Mouse (Mus musculus) layer of hippocampus, adult 9-11 months (tissue): ENCODE results near the gene Gjd3.

Experiments used
- DNase-seq: peaks from one replicate; pipeline ENCODE4 v3.0.0; 2022

Gene Gjd3

GRCm38 (mm10) chr11:98961766-98962165 is 21.1 kb downstream of the Gjd3 start:
- no peak for DNase-seq

GRCm38 (mm10) chr11:98961051-98961592 is 21.7 kb downstream of the Gjd3 start:
- no peak for DNase-seq

GRCm38 (mm10) chr11:98960313-98960906 is 22.4 kb downstream of the Gjd3 start:
- no peak for DNase-seq

GRCm38 (mm10) chr11:98959437-98960312 is 23.1 kb downstream of the Gjd3 start:
- peak; percentile 74 for DNase-seq

GRCm38 (mm10) chr11:98956340-98956739 is 26.5 kb downstream of the Gjd3 start:
- DNase-seq, result no peak

GRCm38 (mm10) chr11:98955707-98956235 is 27.0 kb downstream of the Gjd3 start:
- no peak for DNase-seq

- DNase-seq, result no peak
These were observed 27.8 kb downstream of the Gjd3 start for GRCm38 (mm10) chr11:98954801-98955706.

- peak; percentile 67 for DNase-seq
These were observed 28.4 kb downstream of the Gjd3 start for GRCm38 (mm10) chr11:98954373-98954772.

GRCm38 (mm10) chr11:98953835-98954320 is 28.9 kb downstream of the Gjd3 start:
- DNase-seq, result no peak

GRCm38 (mm10) chr11:98953361-98953760 is 29.5 kb downstream of the Gjd3 start:
- no peak for DNase-seq

GRCm38 (mm10) chr11:98952736-98953135 is 30.1 kb downstream of the Gjd3 start:
- no peak for DNase-seq

GRCm38 (mm10) chr11:98952111-98952510 is 30.7 kb downstream of the Gjd3 start:
- no peak for DNase-seq

- peak; percentile 73 for DNase-seq
These were observed 31.6 kb downstream of the Gjd3 start for GRCm38 (mm10) chr11:98951026-98951906.

GRCm38 (mm10) chr11:98950484-98950883 is 32.3 kb downstream of the Gjd3 start:
- no peak for DNase-seq

GRCm38 (mm10) chr11:98949958-98950460 is 32.8 kb downstream of the Gjd3 start:
- no peak for DNase-seq

GRCm38 (mm10) chr11:98949242-98949957 is 33.4 kb downstream of the Gjd3 start:
- no peak for DNase-seq

- DNase-seq, result no peak
These were observed 34.7 kb downstream of the Gjd3 start for GRCm38 (mm10) chr11:98947969-98948569.

GRCm38 (mm10) chr11:98945605-98945977 is 37.2 kb downstream of the Gjd3 start:
- DNase-seq, result no peak

- DNase-seq, result no peak
These were observed 37.8 kb downstream of the Gjd3 start for GRCm38 (mm10) chr11:98944897-98945604.
